Mouse (Mus musculus): ENCODE measurements around the gene Foxk1.

The Foxk1 gene

DNA sequence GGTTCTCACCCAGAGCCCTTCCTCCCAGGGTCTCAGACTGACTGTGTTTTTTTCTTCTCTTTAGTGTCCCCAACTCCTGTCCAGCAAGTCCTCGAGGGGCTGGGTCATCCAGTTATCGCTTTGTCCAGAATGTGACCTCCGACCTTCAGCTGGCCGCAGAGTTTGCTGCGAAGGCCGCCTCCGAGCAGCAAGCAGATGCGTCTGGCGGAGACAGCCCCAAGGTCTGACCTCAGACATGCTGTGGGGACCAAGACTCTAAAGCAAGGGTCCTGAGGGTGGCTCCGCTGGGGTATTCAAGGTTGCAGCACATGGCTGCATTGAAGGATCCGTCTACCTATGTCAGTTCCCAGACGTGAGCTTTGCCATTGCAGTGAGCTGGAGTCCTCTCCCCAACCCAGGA is 47.3 kb downstream of the Foxk1 start:
- no peak for DNase-seq

DNA sequence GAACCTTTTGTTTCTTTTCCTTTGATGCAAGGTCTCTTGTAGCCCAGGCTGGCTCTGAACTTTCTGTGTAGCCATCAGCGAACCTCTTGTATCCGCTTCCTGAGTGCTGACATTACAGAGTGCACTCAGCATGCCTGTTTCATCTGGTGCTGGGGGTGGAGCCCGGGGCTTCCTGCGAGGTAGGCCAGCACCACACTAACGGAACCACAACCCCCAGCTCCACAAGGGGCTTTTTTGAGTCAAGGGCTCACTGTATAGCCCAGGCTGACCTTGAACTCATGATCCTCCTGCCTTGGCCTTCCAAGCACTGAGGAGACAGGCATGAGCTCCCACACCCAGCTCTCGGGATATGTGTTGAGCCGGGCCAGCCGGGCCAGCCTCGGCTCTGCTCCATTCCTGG is 49.5 kb downstream of the Foxk1 start:
- no peak for DNase-seq

DNA sequence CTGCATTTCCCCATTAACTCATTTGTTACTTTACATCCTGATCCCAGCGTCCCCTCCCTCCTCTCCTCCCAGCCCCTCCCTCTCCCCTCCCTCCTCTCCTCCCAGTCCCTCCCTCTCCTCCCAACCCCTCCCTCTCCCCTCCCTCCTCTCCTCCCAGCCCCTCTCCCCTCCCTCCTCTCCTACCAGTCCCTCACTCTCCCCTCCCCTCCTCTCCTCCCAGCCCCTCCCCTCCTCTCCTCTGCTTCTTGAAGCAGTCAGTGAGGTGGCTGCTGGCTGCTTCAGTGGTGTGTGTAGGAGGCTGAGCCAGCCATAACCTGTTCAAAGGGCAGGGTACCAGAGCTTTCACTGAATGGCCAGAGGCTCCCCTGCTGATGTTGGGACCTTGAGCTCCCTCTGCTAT is 50.5 kb downstream of the Foxk1 start:
- peak; percentile 81 for DNase-seq

DNA sequence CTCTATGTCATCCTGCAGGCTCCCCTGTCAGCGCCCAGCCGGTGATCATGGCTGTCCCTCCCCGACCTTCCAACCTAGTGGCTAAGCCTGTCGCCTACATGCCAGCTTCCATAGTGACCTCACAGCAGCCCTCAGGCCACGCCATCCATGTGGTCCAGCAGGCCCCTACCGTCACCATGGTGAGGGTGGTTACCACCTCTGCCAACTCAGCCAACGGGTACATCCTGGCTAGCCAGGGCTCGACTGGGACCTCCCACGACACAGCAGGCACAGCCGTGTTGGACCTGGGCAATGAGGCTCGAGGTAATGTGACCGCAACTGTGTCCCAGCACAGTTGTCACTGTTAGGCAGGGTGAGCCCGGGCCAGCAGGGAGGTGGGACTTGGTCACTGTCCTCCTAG is 52.4 kb downstream of the Foxk1 start:
- DNase-seq: no peak

DNA sequence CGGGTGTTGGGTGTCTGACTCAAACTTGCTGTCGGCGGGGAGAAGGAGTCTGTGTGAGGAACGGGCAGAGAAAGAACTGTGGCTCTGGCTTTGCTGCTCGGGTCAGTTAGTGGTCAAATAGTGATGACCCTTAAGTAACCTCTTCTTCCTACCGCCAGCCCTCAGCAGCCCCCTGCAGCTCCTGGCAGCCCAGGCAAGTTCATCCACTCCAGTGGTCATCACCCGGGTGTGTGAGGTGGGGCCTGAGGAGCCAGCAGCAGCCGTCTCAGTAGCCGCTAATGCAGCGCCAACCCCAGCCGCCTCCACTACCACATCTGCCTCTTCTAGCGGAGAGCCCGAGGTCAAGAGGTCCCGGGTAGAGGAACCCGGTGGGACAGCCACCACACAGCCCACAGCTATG is 55.0 kb downstream of the Foxk1 start:
- no peak for DNase-seq

DNA sequence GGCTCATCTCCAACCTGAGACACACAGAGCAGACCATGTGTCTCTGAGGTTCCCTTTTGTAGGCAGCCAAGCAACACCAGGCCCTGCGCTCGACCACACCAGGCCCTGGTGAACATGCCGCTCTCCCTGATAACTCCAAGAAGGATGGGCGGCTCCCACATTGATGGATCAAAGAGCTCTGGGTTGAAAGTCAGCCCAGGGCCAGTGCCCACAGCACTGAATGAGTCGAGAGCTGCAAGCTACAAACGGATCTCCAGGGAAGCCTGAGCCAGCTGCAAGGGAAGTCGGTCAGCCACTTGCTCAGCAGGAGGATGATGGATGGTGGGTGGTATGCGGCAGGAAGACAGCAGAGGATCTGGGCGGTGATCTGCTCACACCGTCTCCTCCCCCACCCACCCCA is 56.0 kb downstream of the Foxk1 start:
- no peak for DNase-seq

DNA sequence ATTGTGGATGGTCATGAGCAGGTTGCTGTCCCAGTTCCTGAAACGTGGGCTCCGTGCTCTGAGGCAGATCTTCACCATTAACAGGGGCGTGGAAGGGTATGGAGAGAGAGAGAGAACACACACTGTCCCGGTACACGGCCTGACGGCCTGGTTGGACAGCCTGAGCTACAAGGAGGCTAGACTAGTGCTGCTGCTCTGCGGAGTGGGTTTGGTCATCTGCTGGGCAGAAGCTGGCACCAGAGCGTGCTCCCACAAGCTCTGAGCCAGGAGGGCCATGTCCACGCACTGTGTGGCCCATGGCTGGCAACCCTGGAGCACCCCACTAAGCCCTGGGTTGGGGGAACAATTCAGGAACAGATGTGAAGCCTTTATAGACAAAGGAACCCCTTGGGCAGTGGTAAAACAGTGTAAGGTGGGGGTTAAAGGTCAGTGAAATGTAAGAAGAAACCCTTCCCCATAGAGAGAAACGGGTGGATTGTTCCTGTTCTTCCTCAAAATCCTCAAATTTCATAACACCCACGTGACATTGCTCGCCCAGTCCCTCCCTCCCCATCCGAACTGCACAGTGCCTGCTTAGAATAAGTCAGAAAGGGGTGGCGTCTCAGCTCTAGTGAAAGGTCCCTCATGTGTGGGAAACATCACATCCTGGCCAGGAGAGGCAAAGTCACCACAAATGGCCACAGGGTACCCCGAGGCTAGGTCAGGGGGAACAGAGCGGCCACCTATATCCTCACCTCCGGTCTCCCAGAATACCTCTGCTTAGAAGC is 57.7 kb downstream of the Foxk1 start:
- DNase-seq: no peak

DNA sequence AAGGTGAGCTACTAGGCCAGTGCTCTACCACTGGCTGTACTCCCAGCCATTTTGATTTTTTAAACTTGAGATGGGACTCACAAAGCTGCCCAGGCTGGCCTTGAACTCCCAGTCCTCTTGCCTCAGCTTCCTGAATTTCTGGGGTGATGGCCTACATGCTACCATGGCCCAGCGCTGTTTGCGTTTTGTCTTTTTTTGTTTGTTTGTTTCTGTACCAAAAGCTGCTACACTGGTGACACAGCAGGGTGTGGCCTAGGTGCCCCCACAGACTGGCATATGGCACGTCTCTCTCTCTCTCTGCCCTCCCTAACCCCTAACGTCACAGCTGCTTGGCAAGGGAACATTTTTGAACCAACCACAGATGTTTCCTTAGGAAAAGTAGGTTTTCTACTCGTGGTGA is 58.5 kb downstream of the Foxk1 start:
- no peak for DNase-seq

DNA sequence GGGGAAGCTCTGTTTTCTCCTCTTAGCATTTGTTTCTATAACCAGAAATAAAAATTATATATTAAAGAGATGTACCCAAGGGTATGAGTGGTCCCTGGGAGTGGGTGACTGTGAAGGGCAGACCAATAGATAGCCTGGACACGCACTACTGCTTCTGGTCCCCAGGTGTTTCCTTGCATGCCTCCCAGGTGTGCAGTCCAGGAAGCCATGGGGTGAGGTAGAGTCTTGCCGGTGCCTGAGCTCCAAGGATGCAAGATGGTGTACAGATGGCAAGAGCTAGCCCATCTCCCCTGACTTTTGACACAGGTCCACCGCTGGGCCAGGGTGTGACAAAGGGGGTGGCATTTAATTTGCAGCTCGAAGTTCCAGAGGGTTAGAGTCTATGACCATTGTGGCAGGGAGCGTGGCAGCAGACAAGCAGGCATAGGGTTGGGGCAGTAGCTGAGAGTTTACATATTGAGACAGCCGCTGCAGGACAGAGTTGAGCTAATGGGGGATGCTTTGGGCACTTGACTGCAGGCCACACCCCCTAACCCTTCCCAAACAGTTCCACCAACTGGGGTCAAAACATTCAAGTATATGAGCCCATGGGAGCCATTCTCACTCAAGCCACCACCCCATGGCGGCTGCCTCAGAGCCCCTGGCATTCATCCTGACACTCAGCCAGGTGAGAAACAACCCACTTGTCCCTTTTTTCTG is 60.8 kb downstream of the Foxk1 start:
- no peak for DNase-seq

DNA sequence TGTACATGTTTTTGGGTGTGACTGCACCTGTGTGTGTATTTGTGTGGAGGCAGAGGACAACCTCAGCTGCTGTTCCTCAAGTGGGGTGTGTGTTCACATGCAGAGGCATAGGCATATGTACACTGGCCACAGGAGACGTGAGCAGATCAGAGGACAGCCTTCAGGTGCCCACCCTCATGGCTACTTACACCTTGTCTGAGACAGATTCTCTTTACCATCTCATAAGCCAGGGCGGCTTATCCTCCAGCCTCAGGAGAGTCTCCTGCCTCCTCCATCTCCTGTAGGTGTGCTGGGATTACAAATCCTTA is 61.3 kb downstream of the Foxk1 start:
- no peak for DNase-seq

DNA sequence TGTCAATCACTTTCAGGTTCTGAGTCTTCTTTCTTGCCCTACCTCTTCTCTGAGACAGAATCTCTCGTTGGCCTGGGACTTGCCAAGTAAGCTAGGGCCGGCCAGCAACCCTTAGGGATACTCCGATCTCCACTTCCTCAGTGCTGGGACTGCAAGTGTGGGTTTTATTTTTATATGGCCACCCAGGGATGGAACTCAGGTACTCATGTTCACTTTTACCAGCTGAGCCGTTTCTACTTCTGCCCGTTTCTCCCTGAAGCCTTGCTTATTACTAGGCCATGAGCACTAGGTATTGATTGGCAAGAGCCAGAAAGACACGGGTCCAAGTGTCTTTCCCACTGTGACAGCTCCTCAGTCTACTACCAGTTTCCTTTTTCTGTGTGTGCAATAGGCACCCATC is 61.7 kb downstream of the Foxk1 start:
- DNase-seq: no peak

DNA sequence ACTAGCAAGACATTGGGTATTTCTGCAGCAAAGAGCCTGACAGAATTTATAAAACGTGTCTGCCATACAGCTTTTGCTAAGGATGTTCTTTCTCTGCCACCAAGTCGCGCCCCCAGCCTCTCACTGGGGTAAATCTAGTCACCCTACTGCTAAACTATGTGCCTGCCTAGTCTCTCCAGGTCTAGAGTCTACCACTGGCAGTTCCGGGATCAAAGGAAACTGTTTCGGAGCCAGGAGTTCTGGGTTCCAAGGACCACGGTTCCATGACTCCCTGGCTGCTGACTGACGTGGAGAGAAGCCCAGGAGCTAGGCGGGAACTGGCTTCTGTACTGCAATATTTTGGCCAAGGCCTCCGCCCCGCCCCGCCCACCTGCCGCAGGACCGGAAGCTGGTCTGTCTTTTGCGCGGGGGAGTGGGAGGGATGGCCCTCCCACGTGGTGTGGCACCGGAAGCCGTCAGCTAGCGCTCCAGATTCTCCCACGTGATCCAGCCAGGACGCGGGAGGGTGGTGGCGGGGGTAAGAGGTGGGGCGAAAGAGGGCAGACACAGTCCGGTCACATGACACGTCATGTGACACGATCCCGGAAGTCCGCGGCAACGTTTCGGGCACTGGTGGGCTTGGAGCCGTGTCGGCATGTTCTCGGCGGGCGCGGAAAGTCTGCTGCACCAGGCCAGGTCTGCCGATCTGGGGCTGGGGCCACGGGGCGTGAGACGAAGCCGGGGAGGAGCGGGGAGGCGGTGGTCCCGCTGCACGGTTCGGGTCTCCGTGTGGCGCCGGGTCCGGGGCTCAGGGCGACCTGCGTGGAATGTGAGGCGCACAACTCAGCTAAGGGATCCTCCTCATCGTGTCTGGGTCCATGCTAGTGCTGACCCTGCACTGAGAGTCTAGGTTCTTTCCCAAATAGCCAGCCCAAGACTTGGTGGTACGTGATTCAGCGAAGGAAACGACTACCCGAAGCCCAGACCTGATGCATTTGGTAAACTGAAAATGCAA is 62.5 kb downstream of the Foxk1 start, which contains the start of gene Ap5z1:
Gene Ap5z1 (plus strand): TSS at position 484 of the 994 bp plus-strand sequence.
- DNase-seq: peak; percentile 97

DNA sequence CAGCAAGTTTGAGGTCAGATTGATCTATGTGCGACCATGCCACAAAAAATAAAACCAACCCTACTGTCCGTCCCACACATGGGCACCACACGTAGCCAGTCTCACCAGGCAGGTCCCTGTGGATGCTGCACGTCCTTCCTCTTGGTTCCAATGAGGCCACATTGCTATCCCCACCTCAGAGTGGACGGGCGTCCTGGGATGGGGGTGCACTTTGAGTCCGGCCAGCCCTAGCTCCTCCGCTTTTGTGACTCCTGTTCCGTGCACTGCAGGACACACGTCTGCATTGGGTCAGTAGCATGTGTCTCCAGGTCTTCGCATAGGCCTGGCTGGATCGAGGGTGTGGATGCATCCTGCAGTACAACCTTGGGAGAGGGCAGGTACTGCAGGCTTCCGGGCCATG is 67.1 kb downstream of the Foxk1 start:
- no peak for DNase-seq

DNA sequence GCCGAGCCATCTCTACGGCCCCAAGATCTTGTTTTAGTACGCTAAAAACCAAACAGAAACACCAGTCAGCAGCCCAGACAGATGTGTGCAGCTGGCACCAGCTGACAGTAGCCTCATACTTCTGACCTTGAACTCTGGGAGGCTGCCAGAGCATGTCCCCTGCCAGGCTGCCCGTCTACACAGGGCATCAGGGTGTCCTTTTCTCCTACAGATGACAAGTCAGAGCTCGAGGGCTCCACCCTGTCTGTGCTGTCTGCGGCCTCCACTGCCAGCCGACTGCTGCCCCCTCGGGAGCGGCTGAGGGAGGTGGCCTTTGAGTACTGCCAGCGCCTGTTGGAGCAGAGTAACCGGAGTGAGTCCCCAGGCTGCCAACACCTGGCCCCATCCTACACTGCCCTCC is 68.5 kb downstream of the Foxk1 start:
- no peak for DNase-seq

DNA sequence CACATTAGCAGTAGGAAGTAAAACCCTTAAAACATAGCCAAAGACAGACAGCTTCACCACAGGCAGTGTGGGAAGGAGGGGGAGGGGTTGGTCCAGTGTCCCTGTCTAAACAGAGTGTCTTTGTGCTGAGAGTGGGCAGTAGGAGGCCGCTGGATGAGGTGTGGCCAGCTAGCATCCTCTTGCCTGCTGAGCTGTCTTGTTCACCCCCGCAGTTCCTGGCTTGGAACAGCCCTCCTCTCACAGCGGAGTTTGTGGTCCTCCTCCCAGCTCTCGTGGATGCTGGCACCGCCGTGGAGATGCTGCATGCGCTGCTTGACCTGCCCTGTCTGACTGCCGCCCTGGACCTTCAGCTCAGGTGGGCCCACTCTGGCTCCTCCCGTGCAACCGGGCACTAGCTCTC is 72.4 kb downstream of the Foxk1 start:
- no peak for DNase-seq

DNA sequence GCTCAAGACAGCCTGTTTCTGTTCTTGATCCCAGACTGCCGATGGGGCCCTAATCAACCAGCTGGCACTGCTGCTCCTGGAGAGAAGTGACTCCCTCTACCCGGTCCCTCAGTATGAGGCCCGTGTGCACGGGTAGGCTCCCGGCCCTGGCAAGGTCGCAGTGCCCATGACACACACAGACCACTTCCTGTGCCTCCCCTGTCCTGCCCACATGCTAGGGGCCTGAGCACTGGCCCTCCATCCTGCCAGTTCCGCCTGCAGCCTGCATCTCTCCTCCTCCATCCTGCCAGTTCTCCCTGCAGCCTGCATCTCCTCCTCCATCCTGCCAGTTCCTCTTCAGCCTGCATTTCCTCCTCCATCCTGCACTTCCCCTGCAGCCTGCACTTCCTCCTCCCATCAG is 74.4 kb downstream of the Foxk1 start:
- no peak for DNase-seq

DNA sequence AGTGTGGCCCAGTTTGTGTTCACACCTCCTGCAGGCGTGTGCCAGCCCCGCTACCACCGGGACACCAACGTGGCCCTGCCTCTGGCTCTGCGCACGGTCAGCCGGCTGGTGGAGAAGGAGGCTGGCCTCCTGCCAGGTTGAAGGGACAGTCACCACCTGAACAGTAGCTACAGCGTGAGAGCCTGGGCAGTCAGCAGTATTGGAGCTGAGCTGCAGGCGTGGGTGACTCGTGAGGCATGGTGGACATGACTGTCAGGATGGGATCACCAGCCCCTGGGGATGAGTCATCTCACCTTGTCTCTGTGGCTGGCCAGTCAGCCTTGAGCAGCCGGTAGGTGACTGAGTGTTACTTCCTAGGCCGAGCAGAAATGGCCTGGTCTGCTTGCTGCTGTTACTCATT is 76.0 kb downstream of the Foxk1 start:
- no peak for DNase-seq

DNA sequence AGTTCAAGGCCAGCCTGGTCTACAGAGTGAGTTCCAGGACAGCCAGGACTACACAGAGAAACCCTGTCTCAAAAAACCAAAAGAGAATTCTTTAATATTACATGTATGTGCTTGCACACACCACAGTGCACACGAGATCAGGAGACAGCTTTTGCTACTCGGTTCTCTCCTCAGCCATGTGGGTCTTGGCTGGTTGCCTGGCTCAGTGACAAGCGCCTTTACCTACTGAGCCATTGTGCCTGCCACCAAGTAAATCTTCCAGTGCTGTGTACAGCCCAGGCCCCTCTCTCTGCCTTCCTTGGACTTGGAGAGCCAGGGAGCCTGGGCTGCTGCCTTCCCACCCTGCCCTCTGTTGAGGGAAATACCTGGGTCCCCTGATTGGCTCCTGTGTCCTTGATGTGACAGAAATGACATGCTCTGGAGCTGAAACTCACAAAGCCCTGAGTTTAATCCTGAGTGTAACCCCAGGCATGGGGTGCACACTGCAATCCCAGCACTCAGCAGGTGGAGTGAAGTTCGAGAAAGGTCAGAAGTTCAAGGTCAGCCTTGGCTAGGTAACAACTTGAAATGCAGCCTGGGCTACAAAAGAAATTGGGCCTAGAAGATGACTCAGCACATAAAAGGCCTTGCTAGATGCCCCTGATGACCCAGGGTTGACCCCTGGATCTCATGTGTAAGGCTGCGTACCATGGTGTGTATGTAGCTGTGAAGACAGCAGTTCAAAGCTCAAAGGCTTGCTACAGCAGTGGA is 76.7 kb downstream of the Foxk1 start:
- DNase-seq: no peak

DNA sequence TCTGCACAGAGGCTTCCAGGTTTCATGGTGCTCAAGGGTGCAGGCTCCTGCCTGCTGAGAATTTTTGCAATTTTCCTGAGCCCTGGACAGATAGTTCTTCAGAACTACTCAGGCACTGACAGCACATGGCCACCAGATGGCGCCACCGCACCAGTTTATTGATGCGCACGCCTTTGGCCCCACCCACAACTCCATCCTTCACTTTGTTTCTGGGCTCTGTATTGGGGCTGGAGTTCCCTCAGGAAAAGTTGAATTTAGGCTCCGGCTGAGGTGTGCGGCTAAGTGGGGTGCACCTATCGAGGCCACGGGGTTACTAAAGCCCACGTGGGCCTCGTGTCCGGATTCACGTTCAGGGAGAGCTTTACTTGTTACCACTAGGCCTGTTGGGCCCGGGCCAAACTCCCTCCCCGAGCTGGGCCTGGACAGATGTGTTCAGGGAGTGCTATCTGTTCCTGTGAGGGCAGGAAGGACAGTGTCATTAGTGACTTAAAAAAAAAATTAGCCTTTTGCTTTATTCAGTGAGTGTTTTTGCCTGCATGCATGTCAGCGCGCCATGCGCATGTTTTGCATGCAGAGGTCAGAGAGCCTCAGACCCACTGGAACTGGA is 77.6 kb downstream of the Foxk1 start:
- DNase-seq: peak; percentile 78

DNA sequence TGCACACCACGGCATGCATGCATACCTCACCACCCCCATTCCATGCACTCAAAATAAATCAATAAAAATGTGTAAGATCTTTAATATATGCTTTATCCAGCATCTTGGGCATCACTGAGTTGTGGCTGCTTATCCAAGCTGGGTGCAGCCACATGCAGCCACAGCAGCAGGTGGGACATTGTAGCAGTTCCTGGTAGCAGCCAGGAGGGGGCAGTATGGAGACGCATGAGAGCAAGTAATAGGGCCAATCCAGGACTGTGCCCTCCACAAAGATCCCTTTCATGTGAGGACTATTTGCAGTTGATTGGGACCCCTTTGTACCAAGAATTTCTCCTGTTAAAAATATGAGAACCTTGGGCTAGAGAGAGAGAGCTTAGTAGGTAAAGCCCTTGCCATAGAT is 81.2 kb downstream of the Foxk1 start:
- peak; percentile 33 for DNase-seq

DNA sequence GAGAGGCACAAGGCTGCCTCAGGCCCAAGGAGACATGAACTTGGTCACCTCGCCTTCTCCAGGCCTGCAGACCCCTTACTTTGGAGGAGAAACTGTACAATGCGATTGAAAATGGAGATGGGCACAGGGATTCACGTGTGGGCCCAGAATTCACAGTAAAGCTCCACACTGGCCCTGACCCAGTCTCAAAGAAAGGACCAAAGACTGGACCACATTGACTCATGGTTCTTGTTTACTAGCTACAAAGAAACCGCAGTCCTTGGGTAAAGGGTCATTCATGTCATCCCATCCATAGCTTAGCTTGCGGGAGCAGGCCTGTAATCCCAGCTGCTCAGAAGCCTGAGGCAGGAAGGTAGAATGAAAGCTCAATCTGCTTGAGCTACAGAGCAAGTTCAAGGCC is 82.3 kb downstream of the Foxk1 start:
- no peak for DNase-seq

DNA sequence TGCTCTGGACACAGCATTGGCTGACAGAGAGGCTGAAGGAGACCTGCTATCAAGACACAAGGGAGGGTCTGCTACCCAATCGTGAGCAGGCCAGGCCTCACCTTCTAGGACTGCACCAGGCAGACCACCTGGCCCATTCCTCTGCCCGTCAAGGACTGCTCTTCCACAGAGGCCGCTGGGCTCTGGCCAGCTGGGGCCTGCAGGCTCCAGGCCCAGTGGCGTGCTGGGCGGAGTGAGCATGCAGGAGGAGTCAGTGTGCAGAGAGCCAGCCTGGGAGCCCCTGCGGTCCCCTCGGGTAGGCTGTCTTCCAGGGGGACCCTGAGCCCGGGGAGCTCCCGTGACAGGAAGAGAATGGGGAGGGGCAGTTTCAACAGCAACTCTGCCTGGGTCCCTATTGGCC is 85.4 kb downstream of the Foxk1 start:
- no peak for DNase-seq

All from kidney, adult 9 months (tissue).